Mouse (Mus musculus) liver, adult 2 months (tissue): ENCODE results near the gene Tmem268.

ENCODE experiments used
- CTCF ChIP-seq: fragments of 200-500 bp; IDR thresholded peaks from 2 replicates; pipeline ENCODE4 v1.5.1; 2011; ENCODE audit warnings: low read depth, low read length, control low read depth
- POLR2A ChIP-seq: fragments of 200-500 bp; IDR thresholded peaks from 2 replicates; pipeline ENCODE4 v1.6.1; 2011; ENCODE audit warnings: low read length, control low read depth; ENCODE audit not compliant: insufficient read depth; ENCODE audit errors: extremely low read depth

- TF ChIP-seq CTCF (no peak), POLR2A (no peak)
These were observed 43.6 kb upstream of the Tmem268 start for GRCm38 (mm10) chr4:63515021-63515420.
